Mouse (Mus musculus) embryonic facial prominence, embryonic 15.5 days (tissue): ENCODE measurements around the gene Vwa2. TPM values are rescaled to one million over a fixed set of nuclear protein-coding genes. Genes with fewer than 3 reads are reported as not detected.
A peak's percentile ranks its signal among the peaks of the same experiment; 100 is the strongest.

ENCODE experiments used
- ATAC-seq: fragments of 200-750 bp; cut with Nextera tagmentation; 2 replicates; pipeline ENCODE4 v1.8.0; 2017; ENCODE audit warnings: low read depth, moderate TSS enrichment; ENCODE audit not compliant: insufficient number of reproducible peaks, low FRiP score, low TSS enrichment
- H3K27ac ChIP-seq: fragments of 300-500 bp; sonication (generic); replicated peaks from 2 replicates; pipeline ENCODE4 v1.5.1; 2015; ENCODE audit warnings: mild to moderate bottlenecking, inconsistent platforms
- H3K27me3 ChIP-seq: fragments of 300-500 bp; sonication (generic); 2 replicates; pipeline ENCODE4 v1.6.1; 2015; ENCODE audit warnings: inconsistent platforms
- H3K36me3 ChIP-seq: fragments of 300-500 bp; sonication (generic); 2 replicates; pipeline ENCODE4 v1.6.1; 2015; ENCODE audit warnings: mild to moderate bottlenecking, inconsistent platforms
- H3K4me1 ChIP-seq: fragments of 300-500 bp; sonication (generic); 2 replicates; pipeline ENCODE4 v1.6.1; 2015; ENCODE audit warnings: inconsistent platforms
- H3K4me2 ChIP-seq: fragments of 300-500 bp; sonication (generic); replicated peaks from 2 replicates; pipeline ENCODE4 v1.6.1; 2015; ENCODE audit warnings: mild to moderate bottlenecking, inconsistent platforms
- H3K4me3 ChIP-seq: fragments of 300-500 bp; sonication (generic); replicated peaks from 2 replicates; pipeline ENCODE4 v1.5.1; 2015; ENCODE audit warnings: mild to moderate bottlenecking, inconsistent platforms
- H3K9ac ChIP-seq: fragments of 300-500 bp; sonication (generic); 2 replicates; pipeline ENCODE4 v1.6.1; 2015; ENCODE audit warnings: inconsistent platforms
- H3K9me3 ChIP-seq: fragments of 300-500 bp; sonication (generic); replicated peaks from 2 replicates; pipeline ENCODE4 v1.6.1; 2016; ENCODE audit warnings: inconsistent platforms
- WGBS: fragments of 180-500 bp; shearing (Covaris S2); methylation state at CpG from one replicate; pipeline ENCODE4 v1.1.7; 2015; 5-methylcytosine and 5-hydroxymethylcytosine counted together
- polyA plus RNA-seq: library from polyadenylated mRNA; unstranded; fragments of >200 nt; fragmentation: Nextera tagmentation; extraction: Ambion mirVana; gene quantifications from 2 replicates; pipeline ENCODE4 v1.2.1, GENCODE M21; 2015

Gene Vwa2
- polyA plus RNA-seq, 1 experiment from 2014 or later = 9.9 TPM

- H3K9ac ChIP-seq = no peak overlapping the region
- no peak overlapping the region for H3K27ac ChIP-seq
- peaks cover 6% of the 10 kb centered on the region; the same call in 1 of the 2 replicates for H3K4me1 ChIP-seq
- H3K36me3 ChIP-seq = no peaks in the 10 kb centered on the region
- ATAC-seq = no peak
- H3K4me3 ChIP-seq = no peak overlapping the region
- no peaks in the 10 kb centered on the region for H3K9me3 ChIP-seq
- no peak overlapping the region for H3K4me2 ChIP-seq
- H3K27me3 ChIP-seq = no peaks in the 10 kb centered on the region
- 68% methylated on average over 17 of the region's 17 CpGs for WGBS
Observed at GRCm38 (mm10) chr19:56908472-56909270, 34.6 kb downstream of the Vwa2 start.

- ATAC-seq = no peak
- Histone ChIP-seq H3K4me3 (no peak overlapping the region), H3K36me3 (no peaks in the 10 kb centered on the region), H3K27ac (no peak overlapping the region), H3K4me2 (no peak overlapping the region), H3K9ac (no peak overlapping the region), H3K4me1 (peaks cover 6% of the 10 kb centered on the region; the same call in 1 of the 2 replicates), H3K9me3 (0 out of 2 replicates have a peak, but pooled peaks cover 4% of the 10 kb centered on the region), H3K27me3 (no peaks in the 10 kb centered on the region)
- WGBS = 54% methylated on average over 11 of the region's 11 CpGs
Observed at GRCm38 (mm10) chr19:56910561-56910960, 36.5 kb downstream of the Vwa2 start.

DNA sequence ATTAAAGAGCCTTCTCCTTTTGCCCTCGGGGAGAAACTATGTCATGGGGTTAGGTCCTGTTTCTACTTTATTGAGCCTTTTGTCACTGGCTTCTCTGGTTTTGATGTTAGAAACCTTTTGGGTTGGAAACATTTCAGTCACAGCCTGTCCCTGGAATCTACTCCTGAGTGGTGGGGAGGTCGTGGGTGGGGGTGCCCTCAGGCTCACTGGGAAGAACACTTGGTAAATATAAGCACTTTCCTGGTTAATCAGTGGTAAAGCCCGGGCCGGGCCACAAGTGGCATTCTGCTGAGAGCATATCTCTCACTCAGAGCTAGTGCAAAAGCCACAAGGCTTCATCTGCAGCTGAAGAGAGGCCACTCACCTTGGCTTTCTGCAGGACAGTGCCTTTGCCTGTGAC lies 39.7 kb downstream of the Vwa2 start:
- Histone ChIP-seq H3K4me1 (no peaks in the 10 kb centered on the region), H3K9ac (no peak overlapping the region), H3K4me2 (no peak overlapping the region), H3K27ac (no peak overlapping the region), H3K36me3 (no peaks in the 10 kb centered on the region), H3K9me3 (0 out of 2 replicates have a peak, but pooled peaks cover 4% of the 10 kb centered on the region), H3K4me3 (no peak overlapping the region), H3K27me3 (no peaks in the 10 kb centered on the region)
- WGBS = 55% methylated on average over 4 of the region's 4 CpGs
- no peak for ATAC-seq

DNA sequence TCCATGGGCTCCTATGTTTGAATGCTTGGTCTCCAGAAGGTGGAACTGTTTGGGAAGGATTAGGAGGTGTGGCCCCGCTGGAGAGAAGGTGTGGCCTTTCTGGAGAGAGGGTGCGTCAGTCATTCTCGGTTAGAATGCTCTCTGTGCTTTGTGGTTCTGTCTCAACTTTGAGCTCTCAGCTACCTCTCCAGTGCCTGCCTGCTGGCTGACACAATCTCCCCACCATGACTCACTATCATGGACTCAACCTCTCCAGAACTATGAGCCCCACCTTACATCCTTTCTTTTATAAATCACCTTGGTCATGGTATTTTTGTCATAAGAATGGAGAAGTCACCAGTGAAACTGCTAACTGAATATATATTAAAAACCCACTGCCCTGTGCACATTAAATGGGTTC lies 40.6 kb downstream of the Vwa2 start:
- no peak overlapping the region for H3K27ac ChIP-seq
- H3K4me1 ChIP-seq = no peaks in the 10 kb centered on the region
- H3K4me2 ChIP-seq = no peak overlapping the region
- ATAC-seq = no peak
- no peak overlapping the region for H3K4me3 ChIP-seq
- no peak overlapping the region for H3K9ac ChIP-seq
- H3K27me3 ChIP-seq = no peaks in the 10 kb centered on the region
- 0 out of 2 replicates have a peak, but pooled peaks cover 4% of the 10 kb centered on the region for H3K9me3 ChIP-seq
- WGBS = 82% methylated on average over 3 of the region's 3 CpGs
- H3K36me3 ChIP-seq = no peaks in the 10 kb centered on the region

- WGBS = 41% methylated on average over 6 of the region's 6 CpGs
- peaks cover 4% of the 10 kb centered on the region; the same call in 1 of the 2 replicates for H3K4me1 ChIP-seq
- H3K27ac ChIP-seq = peak overlapping the region; percentile 68; the same call in 1 of the 2 replicates
- 0 out of 2 replicates have a peak, but pooled peaks cover 4% of the 10 kb centered on the region for H3K9me3 ChIP-seq
- H3K4me3 ChIP-seq = no peak overlapping the region
- H3K36me3 ChIP-seq = no peaks in the 10 kb centered on the region
- no peaks in the 10 kb centered on the region for H3K27me3 ChIP-seq
- H3K4me2 ChIP-seq = no peak overlapping the region
- no peak overlapping the region for H3K9ac ChIP-seq
- 0 out of 2 replicates have a peak, but pooled peaks have one; percentile 22 for ATAC-seq
Observed at GRCm38 (mm10) chr19:56915084-56915483, 41.0 kb downstream of the Vwa2 start.

GRCm38 (mm10) chr19:56919628-56920027 lies 45.6 kb downstream of the Vwa2 start:
- WGBS = 17% methylated on average over 7 of the region's 7 CpGs
- no peak overlapping the region for H3K4me3 ChIP-seq
- ATAC-seq = peak; percentile 49; the same call in 1 of the 2 replicates
- no peaks in the 10 kb centered on the region for H3K27me3 ChIP-seq
- no peak overlapping the region for H3K4me2 ChIP-seq
- H3K27ac ChIP-seq = 0 out of 2 replicates have a peak overlapping the region, but pooled peaks have one; percentile 29
- H3K9me3 ChIP-seq = 0 out of 2 replicates have a peak, but pooled peaks cover 2% of the 10 kb centered on the region
- no peak overlapping the region for H3K9ac ChIP-seq
- peaks cover 5% of the 10 kb centered on the region; the same call in 1 of the 2 replicates for H3K4me1 ChIP-seq
- H3K36me3 ChIP-seq = no peaks in the 10 kb centered on the region

- no peak overlapping the region for H3K9ac ChIP-seq
- no peaks in the 10 kb centered on the region for H3K36me3 ChIP-seq
- ATAC-seq = no peak
- H3K4me1 ChIP-seq = peaks cover 5% of the 10 kb centered on the region; the same call in 1 of the 2 replicates
- no peaks in the 10 kb centered on the region for H3K9me3 ChIP-seq
- H3K27me3 ChIP-seq = no peaks in the 10 kb centered on the region
- no peak overlapping the region for H3K4me2 ChIP-seq
- H3K4me3 ChIP-seq = no peak overlapping the region
- 86% methylated on average over 13 of the region's 13 CpGs for WGBS
- 0 out of 2 replicates have a peak overlapping the region, but pooled peaks have one; percentile 29 for H3K27ac ChIP-seq
Observed at GRCm38 (mm10) chr19:56920232-56920631, 46.2 kb downstream of the Vwa2 start.

- no peaks in the 10 kb centered on the region for H3K27me3 ChIP-seq
- H3K9me3 ChIP-seq = no peaks in the 10 kb centered on the region
- H3K36me3 ChIP-seq = no peaks in the 10 kb centered on the region
- no peak overlapping the region for H3K4me2 ChIP-seq
- no peak overlapping the region for H3K9ac ChIP-seq
- no peak overlapping the region for H3K4me3 ChIP-seq
- no peak overlapping the region for H3K27ac ChIP-seq
- peaks cover 5% of the 10 kb centered on the region; the same call in 1 of the 2 replicates for H3K4me1 ChIP-seq
- no peak for ATAC-seq
- 59% methylated on average over 5 of the region's 5 CpGs for WGBS
Observed at GRCm38 (mm10) chr19:56921744-56922143, 47.7 kb downstream of the Vwa2 start.

DNA sequence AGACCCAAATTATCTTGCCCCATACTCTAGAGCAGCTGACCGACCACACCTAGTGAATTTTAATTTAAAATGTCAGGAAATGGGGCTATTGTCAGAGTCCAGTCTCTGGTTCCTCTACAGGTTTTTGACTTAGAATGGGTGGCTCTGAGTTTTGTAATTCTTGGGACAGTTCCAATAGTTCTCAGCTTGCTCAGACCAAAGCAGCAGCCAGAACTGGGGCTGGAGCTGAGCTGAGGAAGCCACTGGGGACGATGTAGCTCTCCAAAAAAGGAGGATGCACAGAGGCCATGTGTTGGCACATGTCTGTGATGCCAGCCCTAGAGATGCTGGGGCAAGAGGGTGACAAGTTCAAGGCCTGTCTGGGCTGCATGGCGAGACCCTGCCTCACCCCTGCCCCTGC lies 55.3 kb downstream of the Vwa2 start:
- no peak overlapping the region for H3K4me3 ChIP-seq
- 70% methylated on average over 3 of the region's 3 CpGs for WGBS
- no peaks in the 10 kb centered on the region for H3K9me3 ChIP-seq
- no peaks in the 10 kb centered on the region for H3K36me3 ChIP-seq
- ATAC-seq = no peak
- no peak overlapping the region for H3K9ac ChIP-seq
- no peak overlapping the region for H3K4me2 ChIP-seq
- H3K27ac ChIP-seq = no peak overlapping the region
- peaks cover 5% of the 10 kb centered on the region; the same call in 1 of the 2 replicates for H3K4me1 ChIP-seq
- no peaks in the 10 kb centered on the region for H3K27me3 ChIP-seq

GRCm38 (mm10) chr19:56930029-56930428 lies 56.0 kb downstream of the Vwa2 start:
- Histone ChIP-seq H3K27me3 (no peaks in the 10 kb centered on the region), H3K4me1 (peaks cover 5% of the 10 kb centered on the region; the same call in 1 of the 2 replicates), H3K9ac (no peak overlapping the region), H3K9me3 (no peaks in the 10 kb centered on the region), H3K4me3 (no peak overlapping the region), H3K4me2 (no peak overlapping the region), H3K27ac (no peak overlapping the region), H3K36me3 (no peaks in the 10 kb centered on the region)
- ATAC-seq = no peak
- 81% methylated on average over 9 of the region's 9 CpGs for WGBS

DNA sequence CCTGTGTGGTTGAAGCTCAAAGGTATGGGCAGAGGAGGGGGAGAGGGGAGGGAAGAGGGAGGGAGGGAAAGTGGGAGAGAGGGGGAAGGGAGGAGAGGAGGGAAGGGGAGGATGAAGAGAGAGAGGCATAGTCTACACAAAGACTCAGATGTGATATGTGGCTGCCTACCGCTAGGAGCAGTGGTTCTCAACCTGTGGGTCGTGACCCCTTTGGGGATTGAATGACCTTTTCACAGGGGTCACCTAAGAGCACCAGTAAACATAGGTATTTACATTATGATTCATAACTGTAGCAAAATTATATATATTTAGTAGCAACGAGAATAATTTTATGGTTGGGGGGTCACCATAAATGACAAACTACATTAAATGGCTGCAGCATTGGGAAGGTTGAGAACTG lies 59.8 kb downstream of the Vwa2 start:
- no peaks in the 10 kb centered on the region for H3K36me3 ChIP-seq
- H3K4me2 ChIP-seq = no peak overlapping the region
- H3K4me1 ChIP-seq = peaks cover 5% of the 10 kb centered on the region; the same call in 1 of the 2 replicates
- no peak for ATAC-seq
- no peak overlapping the region for H3K27ac ChIP-seq
- 90% methylated on average over 3 of the region's 3 CpGs for WGBS
- no peak overlapping the region for H3K9ac ChIP-seq
- H3K9me3 ChIP-seq = no peaks in the 10 kb centered on the region
- H3K27me3 ChIP-seq = no peaks in the 10 kb centered on the region
- H3K4me3 ChIP-seq = no peak overlapping the region
